Mouse (Mus musculus): ENCODE data around the gene Clrn2. TPM values are rescaled to one million over a fixed set of nuclear protein-coding genes. Genes with fewer than 3 reads are reported as not detected.

Clrn2 gene
- polyA plus RNA-seq, 1 experiment = not detected

DNA sequence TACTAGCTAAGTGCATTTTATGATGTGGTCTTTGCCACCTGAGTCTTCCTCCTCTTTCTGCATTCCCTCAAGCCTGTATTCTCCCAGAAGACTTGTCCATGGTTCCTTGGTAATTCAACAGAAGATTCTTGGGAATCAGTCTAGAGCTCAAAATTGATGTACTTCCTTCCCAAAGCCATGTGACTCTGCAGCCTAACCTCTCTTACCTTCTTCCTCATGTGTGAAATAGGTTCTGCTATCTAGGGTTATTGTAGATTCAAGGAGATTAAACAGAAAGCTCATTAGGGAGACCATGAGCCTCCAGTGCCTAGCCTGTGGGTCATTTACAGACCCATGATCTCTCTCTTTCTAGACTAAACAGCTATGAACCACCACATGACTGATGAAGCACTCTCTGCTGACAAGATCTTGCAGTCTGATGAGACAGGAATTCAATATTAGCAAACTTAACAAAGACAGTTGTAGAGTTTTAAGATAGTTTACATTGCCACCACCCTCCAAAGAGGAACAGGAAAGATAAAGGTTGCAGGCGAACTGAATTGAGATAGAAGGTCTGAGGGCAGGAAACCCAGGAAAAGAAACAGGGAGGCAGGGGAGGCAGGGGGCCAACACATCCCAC is 27.0 kb upstream of the Clrn2 start:
- Histone ChIP-seq H3K27ac (ENCODE audit: control insufficient read depth, insufficient read depth, low read depth, low read length, poor library complexity) (no peak overlapping the region), H3K4me3 (replicated peaks; ENCODE audit: control insufficient read depth, low read depth, low read length) (no peak overlapping the region), H3K4me1 (ENCODE audit: control insufficient read depth, insufficient read depth, low read length) (no peaks in the 10 kb centered on the region)
- WGBS = 26% methylated on average over 1 of the region's 1 CpGs
- TF ChIP-seq CTCF (IDR thresholded peaks at IDR 0.05; ENCODE audit: control insufficient read depth, insufficient read depth, low read length) (no peak), POLR2A (IDR thresholded peaks at IDR 0.05; ENCODE audit: borderline replicate concordance, control insufficient read depth, low read depth, low read length) (no peak)

DNA sequence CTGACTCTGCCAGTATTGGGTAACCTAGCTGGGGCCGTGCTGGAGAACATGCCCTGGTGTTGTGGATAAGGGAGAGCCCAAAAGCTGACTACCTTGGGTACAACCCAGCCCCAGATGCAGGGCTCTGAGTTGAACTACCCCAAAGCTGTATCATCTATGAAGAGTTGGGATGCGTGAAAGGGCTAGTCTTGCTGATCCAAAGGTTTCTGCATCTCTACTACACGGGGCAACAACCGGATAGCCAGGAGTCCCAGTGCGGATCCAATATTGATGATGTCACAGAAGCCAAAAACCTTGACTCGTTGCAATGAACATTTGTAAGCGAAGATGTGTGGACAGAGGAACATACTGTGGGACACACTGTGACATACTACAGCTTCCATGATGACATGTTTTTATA is 25.7 kb upstream of the Clrn2 start:
- Histone ChIP-seq H3K4me3 (replicated peaks; ENCODE audit: control insufficient read depth, low read depth, low read length) (no peak overlapping the region), H3K27ac (ENCODE audit: control insufficient read depth, insufficient read depth, low read depth, low read length, poor library complexity) (no peak overlapping the region), H3K4me1 (ENCODE audit: control insufficient read depth, insufficient read depth, low read length) (no peaks in the 10 kb centered on the region)
- no peak for TF ChIP-seq POLR2A (IDR thresholded peaks at IDR 0.05; ENCODE audit: borderline replicate concordance, control insufficient read depth, low read depth, low read length)
- WGBS = 86% methylated on average over 7 of the region's 7 CpGs

DNA sequence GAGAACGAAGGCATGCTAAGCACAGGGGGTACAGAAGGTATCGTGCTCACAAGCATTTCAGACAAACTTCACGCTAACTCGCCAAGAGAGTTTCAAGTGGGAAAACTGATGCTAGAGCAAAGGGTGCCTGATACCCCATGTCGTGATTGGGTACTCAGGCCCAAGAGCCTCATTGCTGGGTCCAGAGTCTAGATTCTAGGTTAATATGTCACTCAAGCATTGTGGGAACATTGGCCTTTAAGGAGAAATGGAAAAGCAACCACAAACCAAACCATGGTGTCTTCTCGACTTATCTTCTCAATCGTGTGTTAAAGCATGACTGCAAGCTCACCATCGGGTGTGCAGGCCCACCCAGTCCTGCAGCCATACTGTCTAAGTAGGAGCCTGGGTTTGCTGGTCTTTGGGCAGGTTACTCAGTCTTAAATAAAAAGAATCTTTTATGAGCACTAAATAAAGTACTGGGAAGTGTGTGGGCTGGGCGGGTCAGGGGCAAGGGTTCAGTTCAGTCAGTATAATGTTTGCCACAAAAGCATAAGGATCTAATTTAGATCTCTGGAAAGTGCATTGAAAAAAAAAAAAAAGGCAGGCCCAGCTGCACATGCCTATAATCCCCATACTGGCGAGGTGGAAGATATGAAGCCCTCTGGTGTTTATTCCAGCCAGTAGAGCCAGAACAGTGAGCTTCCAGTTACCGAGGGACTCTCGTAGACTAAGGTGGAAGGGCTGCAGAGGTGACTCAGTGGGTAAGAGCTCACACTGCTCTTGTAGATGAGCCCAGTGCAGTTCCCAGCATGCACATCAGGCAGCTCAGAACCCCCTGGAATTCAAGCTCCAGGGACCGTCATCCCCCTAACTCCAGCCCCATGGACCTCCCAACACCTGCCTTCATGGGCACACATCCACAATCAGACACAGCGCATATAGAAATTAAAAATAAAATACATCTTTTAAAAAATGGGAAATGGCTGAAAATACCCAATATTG is 17.3 kb upstream of the Clrn2 start:
- no peaks in the 10 kb centered on the region for H3K4me1 ChIP-seq (ENCODE audit: control insufficient read depth, insufficient read depth, low read length)
- TF ChIP-seq POLR2A (IDR thresholded peaks at IDR 0.05; ENCODE audit: borderline replicate concordance, control insufficient read depth, low read depth, low read length) = no peak
- no peak for TF ChIP-seq CTCF (IDR thresholded peaks at IDR 0.05; ENCODE audit: control insufficient read depth, insufficient read depth, low read length)
- WGBS = 89% methylated on average over 14 of the region's 14 CpGs
- H3K4me3 ChIP-seq (replicated peaks; ENCODE audit: control insufficient read depth, low read depth, low read length) = no peak overlapping the region
- H3K27ac ChIP-seq (ENCODE audit: control insufficient read depth, insufficient read depth, low read depth, low read length, poor library complexity) = no peak overlapping the region

DNA sequence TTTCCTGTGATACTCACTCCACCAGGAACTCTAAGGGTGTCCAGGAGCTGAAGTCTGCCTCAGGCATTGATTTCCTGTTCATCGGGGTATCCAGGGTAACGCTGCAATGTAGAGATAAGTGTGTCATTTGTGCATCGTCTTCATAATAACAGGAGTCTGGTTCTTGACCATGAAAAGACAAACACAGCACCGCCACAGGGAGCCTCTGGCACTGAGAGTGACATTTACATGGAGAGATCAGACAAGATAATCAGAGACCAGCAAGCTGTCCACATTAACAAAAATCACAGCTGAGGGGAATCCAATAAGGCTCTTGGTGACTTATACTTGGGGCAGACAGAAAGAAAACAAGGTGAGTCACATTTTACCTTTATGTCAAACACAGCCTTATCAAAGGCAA is 15.7 kb upstream of the Clrn2 start:
- Histone ChIP-seq H3K4me1 (ENCODE audit: control insufficient read depth, insufficient read depth, low read length) (no peaks in the 10 kb centered on the region), H3K4me3 (replicated peaks; ENCODE audit: control insufficient read depth, low read depth, low read length) (no peak overlapping the region), H3K27ac (ENCODE audit: control insufficient read depth, insufficient read depth, low read depth, low read length, poor library complexity) (no peak overlapping the region)
- 83% methylated on average over 4 of the region's 4 CpGs for WGBS
- TF ChIP-seq POLR2A (IDR thresholded peaks at IDR 0.05; ENCODE audit: borderline replicate concordance, control insufficient read depth, low read depth, low read length) (no peak), CTCF (IDR thresholded peaks at IDR 0.05; ENCODE audit: control insufficient read depth, insufficient read depth, low read length) (no peak)

DNA sequence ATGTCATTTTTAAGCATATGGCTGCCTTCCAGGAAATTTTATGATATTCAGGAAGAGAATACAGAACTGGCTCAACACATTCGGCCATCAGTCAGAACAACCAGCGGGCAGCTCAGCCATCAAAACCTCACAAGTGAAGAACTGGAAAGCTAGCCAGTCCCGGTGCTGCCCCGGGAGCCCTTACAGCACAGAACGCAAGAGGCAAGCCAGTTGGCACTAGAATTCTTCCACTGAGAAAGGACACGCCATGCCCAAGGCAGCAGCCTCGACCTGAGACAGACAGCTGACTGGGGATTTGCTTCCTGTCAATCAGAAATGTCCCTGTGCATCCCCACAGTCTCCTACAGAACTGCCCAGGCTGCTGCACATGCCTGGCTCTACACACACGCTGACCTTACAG is 15.2 kb upstream of the Clrn2 start:
- H3K4me3 ChIP-seq (replicated peaks; ENCODE audit: control insufficient read depth, low read depth, low read length) = no peak overlapping the region
- WGBS = 82% methylated on average over 8 of the region's 8 CpGs
- TF ChIP-seq POLR2A (IDR thresholded peaks at IDR 0.05; ENCODE audit: borderline replicate concordance, control insufficient read depth, low read depth, low read length) (no peak), CTCF (IDR thresholded peaks at IDR 0.05; ENCODE audit: control insufficient read depth, insufficient read depth, low read length) (no peak)
- H3K4me1 ChIP-seq (ENCODE audit: control insufficient read depth, insufficient read depth, low read length) = no peaks in the 10 kb centered on the region
- no peak overlapping the region for H3K27ac ChIP-seq (ENCODE audit: control insufficient read depth, insufficient read depth, low read depth, low read length, poor library complexity)

DNA sequence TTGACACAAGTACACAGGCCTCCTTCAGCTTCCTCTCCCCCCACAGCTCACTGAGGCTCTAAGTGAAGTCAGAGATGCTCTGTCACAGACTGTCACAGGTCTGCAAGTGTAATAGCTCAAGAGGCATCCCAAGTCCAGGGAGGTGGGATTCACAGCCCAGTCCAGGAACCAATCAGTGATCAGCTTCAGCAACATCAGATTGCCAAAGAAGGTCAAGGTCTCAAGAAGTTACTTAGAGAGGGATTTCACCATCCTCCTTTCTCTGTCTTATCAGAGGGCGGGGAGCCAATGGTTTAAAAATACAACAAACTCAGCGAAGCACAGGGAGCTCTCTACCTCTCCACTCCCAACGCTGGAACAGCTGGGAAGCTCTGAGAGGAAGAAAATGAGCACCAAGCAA is 12.4 kb upstream of the Clrn2 start:
- H3K4me3 ChIP-seq (replicated peaks; ENCODE audit: control insufficient read depth, low read depth, low read length) = no peak overlapping the region

DNA sequence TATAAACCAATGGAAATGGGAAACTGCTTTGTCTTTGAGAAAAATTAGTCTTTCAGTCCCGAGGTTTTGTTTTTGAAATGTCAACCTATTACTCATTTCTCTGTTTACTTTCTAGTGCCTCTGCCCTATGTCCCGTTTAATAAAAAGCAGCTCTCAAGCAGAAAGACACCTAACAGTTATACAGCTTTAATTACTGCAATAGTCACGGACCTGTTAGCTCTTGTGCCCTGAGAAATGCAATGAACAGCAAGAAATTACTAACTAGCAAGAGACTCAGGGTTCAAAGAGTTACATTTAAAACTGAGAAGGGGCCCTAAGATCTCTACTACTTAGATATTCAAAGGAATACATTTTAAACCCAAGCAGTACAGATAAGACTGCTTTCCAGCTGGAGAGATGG is 11.8 kb upstream of the Clrn2 start:
- Histone ChIP-seq H3K27ac (ENCODE audit: control insufficient read depth, insufficient read depth, low read depth, low read length, poor library complexity) (no peak overlapping the region), H3K4me1 (ENCODE audit: control insufficient read depth, insufficient read depth, low read length) (no peaks in the 10 kb centered on the region), H3K4me3 (replicated peaks; ENCODE audit: control insufficient read depth, low read depth, low read length) (no peak overlapping the region)
- WGBS = 74% methylated on average over 3 of the region's 3 CpGs
- TF ChIP-seq POLR2A (IDR thresholded peaks at IDR 0.05; ENCODE audit: borderline replicate concordance, control insufficient read depth, low read depth, low read length) (no peak), CTCF (IDR thresholded peaks at IDR 0.05; ENCODE audit: control insufficient read depth, insufficient read depth, low read length) (no peak)

More for the DNA sequence above, 12.4 kb upstream of the Clrn2 start:
- WGBS = 77% methylated on average over 3 of the region's 3 CpGs
- TF ChIP-seq CTCF (IDR thresholded peaks at IDR 0.05; ENCODE audit: control insufficient read depth, insufficient read depth, low read length) (no peak), POLR2A (IDR thresholded peaks at IDR 0.05; ENCODE audit: borderline replicate concordance, control insufficient read depth, low read depth, low read length) (no peak)
- H3K27ac ChIP-seq (ENCODE audit: control insufficient read depth, insufficient read depth, low read depth, low read length, poor library complexity) = no peak overlapping the region
- no peaks in the 10 kb centered on the region for H3K4me1 ChIP-seq (ENCODE audit: control insufficient read depth, insufficient read depth, low read length)

DNA sequence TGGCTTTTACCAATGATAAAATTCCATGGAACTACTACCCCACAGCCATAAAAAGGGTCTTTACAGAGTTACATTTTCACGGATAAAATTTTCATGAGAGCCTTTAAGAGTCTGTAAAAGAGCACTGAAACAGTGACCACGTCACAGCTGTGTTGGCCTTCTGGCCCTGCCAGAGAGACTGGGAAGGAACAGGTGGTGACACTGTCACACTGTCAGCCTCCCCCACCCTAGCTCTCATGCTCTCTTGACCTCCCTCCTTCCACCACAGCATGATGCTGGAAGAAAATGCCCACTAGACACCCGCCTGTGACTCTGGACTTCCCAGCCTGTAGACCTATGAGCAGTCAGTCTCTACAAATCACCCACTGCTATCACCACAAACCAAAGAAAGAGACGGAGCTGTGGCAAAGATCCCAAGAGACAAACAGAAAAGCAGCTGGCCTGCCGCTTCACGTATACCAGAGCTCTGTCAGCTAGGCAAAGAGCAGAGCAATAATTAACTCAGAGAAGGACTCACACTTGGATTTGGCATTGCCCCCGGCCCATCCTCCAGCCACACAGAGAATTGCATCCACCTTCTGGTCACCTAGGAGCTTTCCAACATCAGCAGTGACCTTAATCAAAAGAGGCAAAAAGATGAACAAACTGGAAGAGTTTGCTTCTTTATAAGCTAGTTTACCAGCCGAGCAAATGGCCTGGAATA is 9.3 kb upstream of the Clrn2 start:
- peaks cover 2% of the 10 kb centered on the region; the same call in 1 of the 2 replicates for H3K4me1 ChIP-seq (ENCODE audit: control insufficient read depth, insufficient read depth, low read length)
- no peak overlapping the region for H3K4me3 ChIP-seq (replicated peaks; ENCODE audit: control insufficient read depth, low read depth, low read length)
- no peak overlapping the region for H3K27ac ChIP-seq (ENCODE audit: control insufficient read depth, insufficient read depth, low read depth, low read length, poor library complexity)
- WGBS = 86% methylated on average over 8 of the region's 8 CpGs
- TF ChIP-seq CTCF (IDR thresholded peaks at IDR 0.05; ENCODE audit: control insufficient read depth, insufficient read depth, low read length) = no peak
- TF ChIP-seq POLR2A (IDR thresholded peaks at IDR 0.05; ENCODE audit: borderline replicate concordance, control insufficient read depth, low read depth, low read length) = no peak

Data from bone marrow, adult 2 months (tissue).